Mouse (Mus musculus) layer of hippocampus, adult 2 months (tissue): ENCODE measurements at regions not wholly inside any gene's neighbourhood (a gene's known extent, or its start where the extent isn't known, plus 50 kb on each side); places are given as distances from the start of the nearest gene placed in this dataset.

ENCODE experiments used
- DNase-seq, 2 experiments: peaks; one replicate each; pipeline ENCODE4 v3.0.0; 2022; ENCODE audit warnings: low spot score in 2 of 2
- H3K27ac ChIP-seq: fragments of 200-600 bp; 2 replicates; pipeline ENCODE4 v1.8.1; 2022
- H3K4me3 ChIP-seq: fragments of 200-600 bp; 2 replicates; pipeline ENCODE4 v1.8.1; 2022; ENCODE audit warnings: mild to moderate bottlenecking
- CTCF ChIP-seq: fragments of 200-600 bp; conservative IDR thresholded peaks from 2 replicates; pipeline ENCODE4 v1.8.1; 2022; ENCODE audit warnings: antibody characterized with exemption, mild to moderate bottlenecking, moderate library complexity

DNA sequence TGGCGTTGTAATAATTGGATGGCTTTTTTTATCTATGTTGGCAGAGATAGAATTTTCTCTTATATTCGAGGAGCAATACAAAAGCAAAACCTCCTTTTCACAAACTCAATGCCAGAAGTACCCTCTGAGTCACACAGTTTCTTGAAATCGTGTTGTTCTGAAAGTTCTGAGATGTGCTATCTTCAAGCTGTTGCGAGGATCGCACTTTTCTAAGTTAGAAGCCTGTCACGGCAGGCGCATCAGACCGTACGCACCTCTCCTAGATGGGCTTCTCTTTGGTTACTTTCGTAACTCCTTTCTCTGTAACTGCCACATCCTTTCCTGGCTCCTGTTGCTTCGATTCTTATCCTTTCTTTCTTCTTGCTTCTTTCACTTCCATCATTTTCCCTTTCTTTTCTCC, 271.2 kb upstream of the Arrdc3 start:
- no peak for TF ChIP-seq CTCF
- Histone ChIP-seq H3K4me3 (peak overlapping the region; percentile 6; the same call in 1 of the 2 replicates), H3K27ac (no peak overlapping the region)
- no peak for DNase-seq

DNA sequence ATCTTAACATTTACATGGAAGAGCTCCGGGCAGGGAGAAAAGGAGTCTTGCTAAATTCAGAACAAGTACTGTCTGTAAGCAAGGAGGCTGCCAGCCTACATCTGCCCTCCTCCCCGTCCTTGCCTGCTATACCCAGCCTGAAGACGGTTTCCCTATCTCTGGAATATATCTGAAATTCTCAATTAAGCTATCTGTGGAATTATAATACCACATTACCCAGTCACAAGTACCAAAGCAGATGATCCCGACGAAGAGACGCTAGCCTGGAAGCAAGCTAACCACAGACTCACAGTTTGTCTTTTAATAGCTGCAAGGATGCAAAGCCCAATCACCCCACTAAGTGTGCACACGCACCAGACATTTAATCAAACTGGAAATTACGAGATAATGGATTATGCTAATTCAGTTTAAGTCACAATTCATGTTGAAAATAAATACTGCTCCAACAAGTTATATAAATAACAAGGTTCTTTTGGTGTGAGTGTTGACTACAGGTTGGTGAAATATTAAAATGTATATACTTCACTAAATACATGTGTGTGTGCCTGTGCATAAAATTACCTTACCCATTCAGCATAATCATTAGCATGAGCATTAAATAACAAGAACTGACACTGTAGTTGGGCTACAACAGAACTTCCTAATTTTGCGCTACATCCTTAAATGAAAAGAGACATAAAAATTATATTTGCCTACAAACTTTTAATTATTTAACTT, 269.9 kb upstream of the Arrdc3 start:
- peak overlapping the region; percentile 4; the same call in 1 of the 2 replicates for H3K27ac ChIP-seq
- TF ChIP-seq CTCF: no peak
- DNase-seq: no peak
- H3K4me3 ChIP-seq: peak overlapping the region; percentile 30

DNA sequence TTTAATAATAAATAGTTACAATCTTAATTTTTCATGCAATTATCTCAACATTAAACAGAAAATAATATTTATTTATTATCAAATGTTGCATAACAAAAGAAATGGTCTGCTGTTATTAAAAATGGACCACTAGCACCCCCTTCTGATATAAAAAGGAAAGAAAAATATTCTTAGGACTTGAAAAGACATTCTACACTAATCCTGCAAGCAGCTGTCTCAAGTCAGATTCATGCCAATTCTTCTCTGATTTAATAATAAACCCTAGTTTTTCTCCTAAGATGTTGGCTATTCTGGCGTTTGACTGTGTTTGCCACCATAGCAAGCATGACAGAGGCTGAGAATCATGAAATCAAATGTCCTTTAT, 269.3 kb upstream of the Arrdc3 start:
- peak in 1 of 2 experiments; percentile 11 for DNase-seq
- Histone ChIP-seq H3K4me3 (no peak overlapping the region), H3K27ac (0 out of 2 replicates have a peak overlapping the region, but pooled peaks have one; percentile 4)
- TF ChIP-seq CTCF: peak; percentile 78

DNA sequence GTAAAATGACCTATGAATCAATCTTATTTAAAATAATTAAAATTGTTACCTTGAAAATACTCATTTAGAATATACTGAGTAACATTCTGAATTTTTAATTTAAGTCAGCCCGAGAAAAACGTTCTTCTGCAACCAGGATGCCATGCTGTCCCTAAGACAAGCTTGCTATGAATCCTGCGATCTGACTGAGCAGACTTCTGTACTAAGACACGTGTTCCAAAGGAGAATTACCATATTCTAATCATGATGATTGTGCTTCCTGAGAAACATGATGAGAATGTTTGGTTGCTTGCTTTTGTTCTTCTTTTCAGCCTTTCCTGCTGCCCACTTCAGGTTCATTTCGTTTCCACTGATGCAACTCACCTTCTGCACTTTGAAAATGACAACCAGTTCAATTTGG, 268.2 kb upstream of the Arrdc3 start:
- H3K4me3 ChIP-seq: no peak overlapping the region
- DNase-seq: no peak
- no peak for TF ChIP-seq CTCF
- H3K27ac ChIP-seq: no peak overlapping the region

DNA sequence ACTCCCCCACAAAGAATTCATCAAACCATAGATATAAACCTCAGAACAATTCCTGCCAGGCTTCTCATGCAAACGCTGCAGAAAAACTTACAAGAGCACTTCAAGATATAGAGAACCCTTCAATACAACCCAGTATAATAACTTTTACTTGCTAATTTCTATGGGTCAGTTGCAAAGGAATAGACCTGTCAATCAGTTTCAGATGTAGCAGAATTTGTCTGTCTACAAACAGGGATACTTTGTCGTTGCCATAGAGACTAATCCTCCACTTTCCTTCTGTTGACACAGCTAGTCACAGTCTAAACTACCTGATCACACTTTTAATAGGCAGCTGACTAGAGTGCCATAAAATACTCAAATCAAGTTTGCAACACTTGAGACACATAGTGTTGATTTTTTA, 260.2 kb upstream of the Arrdc3 start:
- no peak overlapping the region for H3K4me3 ChIP-seq
- no peak overlapping the region for H3K27ac ChIP-seq
- no peak for DNase-seq
- no peak for TF ChIP-seq CTCF

DNA sequence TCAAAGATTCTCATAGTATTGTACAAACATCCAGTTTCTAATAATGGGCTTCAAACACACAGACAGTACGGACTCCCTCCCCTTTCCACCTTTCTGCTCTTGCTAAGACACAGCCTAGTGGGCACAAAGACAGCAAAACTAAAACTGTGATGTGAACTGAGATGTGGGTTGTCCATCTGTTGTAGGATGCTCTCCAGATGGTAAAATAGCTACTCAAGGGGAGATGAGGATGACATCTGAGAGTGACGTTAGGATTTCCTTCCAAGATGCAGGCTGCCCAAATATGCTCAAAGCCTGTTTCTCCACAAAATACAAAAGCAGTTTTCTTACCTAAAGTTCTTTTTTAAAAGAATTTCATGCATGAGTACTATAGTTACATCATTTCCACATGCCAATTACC, 241.8 kb upstream of the Arrdc3 start:
- DNase-seq: peak in 1 of 2 experiments; percentile 0
- H3K27ac ChIP-seq: no peak overlapping the region
- no peak for TF ChIP-seq CTCF
- no peak overlapping the region for H3K4me3 ChIP-seq

DNA sequence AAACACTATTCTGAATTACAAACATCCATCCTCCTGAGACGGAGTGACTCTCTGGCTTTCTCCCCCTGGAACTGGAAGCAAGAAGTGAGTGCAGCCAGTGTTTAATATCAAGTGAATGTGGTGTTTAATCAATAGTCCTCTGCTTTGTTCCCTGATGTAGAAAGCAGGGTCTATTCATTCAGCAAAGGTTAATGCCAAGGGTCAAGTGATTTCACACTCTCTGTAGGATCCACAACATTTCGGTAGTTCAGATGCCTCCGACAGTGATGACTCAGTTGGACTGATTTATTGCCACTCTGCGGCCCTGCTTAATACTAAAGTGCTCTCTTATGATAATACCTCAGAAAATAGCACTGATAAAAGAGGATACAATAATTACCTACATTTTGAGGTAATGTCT, 235.6 kb upstream of the Arrdc3 start:
- no peak for DNase-seq
- no peak overlapping the region for H3K27ac ChIP-seq
- no peak for TF ChIP-seq CTCF
- H3K4me3 ChIP-seq: no peak overlapping the region

DNA sequence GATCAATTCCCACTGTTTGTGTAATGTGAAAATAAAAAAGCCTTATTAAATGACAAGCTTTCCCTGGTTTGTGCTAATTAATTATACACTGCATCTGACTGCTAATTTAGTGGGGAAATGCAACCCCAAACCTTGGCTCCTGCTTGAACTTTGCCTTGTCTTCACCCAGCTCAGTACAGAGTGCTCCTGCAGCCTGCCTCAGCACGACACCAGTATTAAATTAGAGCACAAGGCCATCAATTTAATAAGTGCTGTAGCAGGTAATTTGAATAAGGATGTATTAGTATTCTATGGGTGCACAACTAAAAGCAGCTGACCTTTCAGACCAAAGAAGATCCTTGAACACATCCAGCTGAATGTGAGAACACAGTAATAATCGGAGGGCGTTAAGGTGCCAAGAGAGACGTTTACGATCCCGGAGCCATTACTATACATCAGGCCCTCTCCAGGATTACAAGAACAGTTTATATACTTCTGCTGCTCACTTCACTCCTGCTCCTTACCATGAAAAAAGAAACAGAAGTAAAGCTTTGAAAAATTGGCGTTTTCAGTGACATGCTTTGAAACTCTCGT, 230.1 kb upstream of the Arrdc3 start:
- DNase-seq: no peak

DNA sequence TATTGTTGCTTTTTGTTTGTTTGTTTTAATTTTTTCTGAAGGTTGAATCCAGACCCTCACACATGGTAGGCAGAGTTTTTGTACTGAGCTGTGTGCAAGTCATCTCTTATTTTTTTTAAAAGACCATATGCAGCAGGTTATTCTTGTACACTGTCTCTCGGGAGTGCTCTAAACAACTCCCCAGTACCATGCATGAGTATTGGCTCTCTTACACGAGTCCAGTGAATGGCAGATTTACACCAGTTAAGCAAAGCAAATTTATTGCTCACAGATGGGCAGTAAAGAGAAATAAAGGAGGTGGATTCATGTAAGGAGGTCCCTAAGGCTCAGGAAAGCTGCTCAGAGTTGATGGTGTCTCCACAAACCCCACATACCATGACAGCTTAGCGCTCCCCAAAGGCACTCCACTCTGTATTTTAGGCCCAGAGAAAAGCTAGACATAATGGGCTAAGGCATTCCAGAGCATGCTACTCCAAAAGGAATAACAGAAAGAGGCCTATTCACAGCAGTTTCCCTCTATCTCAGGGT, 216.9 kb upstream of the Arrdc3 start:
- DNase-seq: no peak
- H3K4me3 ChIP-seq: no peak overlapping the region
- no peak for TF ChIP-seq CTCF
- no peak overlapping the region for H3K27ac ChIP-seq

More for the DNA sequence above, 230.1 kb upstream of the Arrdc3 start:
- Histone ChIP-seq H3K27ac (no peak overlapping the region), H3K4me3 (no peak overlapping the region)
- no peak for TF ChIP-seq CTCF

DNA sequence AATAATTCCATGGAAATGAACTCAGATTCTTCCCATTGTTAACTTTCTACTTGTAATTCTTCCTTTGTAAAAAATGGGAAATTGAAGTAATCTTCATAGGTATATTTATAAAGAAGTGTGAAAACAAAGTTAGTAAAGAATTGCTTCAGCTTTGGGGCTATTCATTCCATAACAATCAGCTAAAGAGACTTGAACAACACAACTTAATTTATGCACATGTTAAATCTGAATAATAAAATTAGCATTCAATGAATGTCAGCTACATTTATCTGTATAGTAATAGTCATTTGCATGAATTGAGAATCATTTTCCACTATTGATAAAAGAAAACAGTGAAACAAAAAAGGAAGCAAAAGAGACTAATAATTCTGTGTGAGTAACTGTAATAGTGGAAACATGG, 193.3 kb upstream of the Arrdc3 start:
- Histone ChIP-seq H3K4me3 (no peak overlapping the region), H3K27ac (no peak overlapping the region)
- no peak for DNase-seq
- TF ChIP-seq CTCF: no peak

DNA sequence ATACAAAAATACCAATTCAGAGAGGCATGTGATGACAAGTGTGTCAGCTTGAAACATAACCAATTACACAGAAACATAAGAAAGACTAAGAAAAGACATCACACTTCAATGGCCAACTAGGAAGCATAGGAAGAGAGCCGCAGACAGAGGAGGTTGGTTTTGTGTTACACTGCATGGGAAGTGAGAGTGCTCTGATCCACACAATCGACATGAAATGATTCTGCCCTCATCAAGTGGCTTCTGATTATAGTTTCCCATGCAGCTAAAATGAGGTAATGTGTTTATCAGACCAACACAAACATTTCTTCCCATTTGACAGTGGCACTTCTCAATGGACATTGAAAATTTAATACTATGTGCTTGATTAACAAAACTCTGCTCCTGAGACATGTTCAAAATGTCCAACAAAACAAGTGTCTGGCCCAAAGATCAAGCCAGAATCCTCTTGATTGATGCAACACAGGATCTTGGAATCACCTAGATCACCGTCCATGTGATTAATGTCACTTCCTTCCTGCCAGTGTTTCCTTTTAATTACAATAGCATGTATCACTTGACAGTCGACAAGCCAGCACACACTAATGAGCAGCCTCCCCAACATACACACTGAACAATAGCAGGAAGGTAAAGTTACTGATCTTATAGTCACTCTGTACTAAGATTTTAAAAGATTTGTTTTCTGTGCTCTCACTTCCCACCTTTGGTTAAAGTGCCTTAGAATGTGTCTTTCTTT, 192.4 kb upstream of the Arrdc3 start:
- no peak overlapping the region for H3K27ac ChIP-seq
- no peak for DNase-seq
- no peak for TF ChIP-seq CTCF
- no peak overlapping the region for H3K4me3 ChIP-seq

DNA sequence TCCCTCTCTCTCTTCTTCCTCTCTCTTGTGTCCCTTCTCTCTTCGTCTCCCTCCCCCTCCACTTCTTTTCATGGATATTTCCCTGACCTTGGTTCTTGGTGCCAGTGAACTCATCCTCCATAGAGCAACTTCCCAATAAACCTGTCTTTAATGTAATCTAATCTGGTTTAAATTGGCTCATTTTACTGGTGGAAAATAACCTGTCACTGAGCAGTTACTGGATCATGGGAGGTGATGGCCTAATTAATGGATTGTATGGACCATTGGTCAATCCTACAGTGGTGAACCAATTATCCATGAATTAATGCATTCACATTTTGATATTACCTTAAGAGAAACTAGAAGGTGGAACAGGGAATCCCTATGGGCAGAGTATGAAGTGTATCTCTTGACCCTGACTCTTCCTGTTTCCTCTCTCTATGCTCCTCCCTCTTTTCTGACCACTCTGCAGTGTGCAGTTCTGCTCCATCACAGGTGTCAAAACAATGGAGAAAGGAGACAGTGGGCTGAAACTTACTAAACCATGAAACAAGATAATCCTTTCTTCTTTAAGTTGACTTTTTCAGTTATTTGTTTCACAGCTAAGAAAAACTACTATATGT, 187.5 kb upstream of the Arrdc3 start:
- DNase-seq: no peak
- Histone ChIP-seq H3K4me3 (no peak overlapping the region), H3K27ac (no peak overlapping the region)
- TF ChIP-seq CTCF: no peak

DNA sequence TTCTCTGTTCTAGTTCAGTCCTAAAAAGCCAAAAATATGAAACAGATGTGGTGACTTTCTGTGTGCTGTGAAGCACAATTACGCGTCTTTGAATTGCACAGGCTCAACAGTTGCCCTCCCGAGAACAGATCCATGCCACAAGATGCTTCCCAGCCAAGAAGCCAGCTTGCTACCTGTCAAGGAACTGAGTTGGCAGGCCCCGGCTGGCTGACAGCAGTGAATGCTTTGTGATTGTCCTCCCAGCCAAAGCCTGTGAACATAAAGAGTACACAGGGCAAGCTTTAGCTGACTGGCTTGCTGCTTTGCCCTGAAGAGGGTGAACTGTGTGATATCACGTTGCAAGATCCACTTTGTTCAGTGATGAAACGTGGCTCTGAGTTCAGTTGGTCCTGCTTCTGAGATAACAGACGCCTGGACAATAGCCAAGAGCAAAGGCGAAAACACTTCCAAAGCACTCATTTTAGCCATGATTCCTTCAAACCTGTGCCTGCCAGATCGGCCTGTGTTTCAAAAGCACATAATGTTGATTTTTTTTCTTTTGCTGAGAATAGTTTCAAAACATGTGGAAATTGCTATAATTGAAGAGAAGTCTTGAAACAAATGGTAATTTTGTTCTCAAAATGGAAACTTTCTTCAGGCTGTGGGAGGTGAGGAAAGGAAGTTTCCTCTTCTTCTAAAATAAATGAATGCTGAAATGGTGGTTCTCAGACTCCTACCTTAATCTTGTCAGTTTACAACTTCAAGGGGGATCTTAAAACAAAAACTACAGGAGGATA, 173.5 kb upstream of the Arrdc3 start:
- Histone ChIP-seq H3K4me3 (no peak overlapping the region), H3K27ac (no peak overlapping the region)
- TF ChIP-seq CTCF: no peak
- no peak for DNase-seq
